Mouse (Mus musculus): ENCODE measurements around the gene Ttll4. TPM values are rescaled to one million over a fixed set of nuclear protein-coding genes. Genes with fewer than 3 reads are reported as not detected.
A peak's percentile ranks its signal among the peaks of the same experiment; 100 is the strongest.

The Ttll4 gene
- polyA plus RNA-seq, 1 experiment = 137 TPM

- no peak for TF ChIP-seq POLR2A (IDR thresholded peaks at IDR 0.05; ENCODE audit: insufficient read depth, low read depth, low read length)
- no peak for TF ChIP-seq CTCF (IDR thresholded peaks at IDR 0.05; ENCODE audit: insufficient read depth, low read depth, low read length)
- Histone ChIP-seq H3K4me3 (ENCODE audit: insufficient read depth, low read depth, low read length) (no peak overlapping the region), H3K4me1 (ENCODE audit: control insufficient read depth, insufficient read depth, low read length) (no peaks in the 10 kb centered on the region), H3K27ac (ENCODE audit: insufficient read depth, low read depth, low read length) (no peak overlapping the region)
- 91% methylated on average over 6 of the region's 6 CpGs for WGBS
Measured at GRCm38 (mm10) chr1:74702142-74702553, 40.6 kb downstream of the Ttll4 start.

DNA sequence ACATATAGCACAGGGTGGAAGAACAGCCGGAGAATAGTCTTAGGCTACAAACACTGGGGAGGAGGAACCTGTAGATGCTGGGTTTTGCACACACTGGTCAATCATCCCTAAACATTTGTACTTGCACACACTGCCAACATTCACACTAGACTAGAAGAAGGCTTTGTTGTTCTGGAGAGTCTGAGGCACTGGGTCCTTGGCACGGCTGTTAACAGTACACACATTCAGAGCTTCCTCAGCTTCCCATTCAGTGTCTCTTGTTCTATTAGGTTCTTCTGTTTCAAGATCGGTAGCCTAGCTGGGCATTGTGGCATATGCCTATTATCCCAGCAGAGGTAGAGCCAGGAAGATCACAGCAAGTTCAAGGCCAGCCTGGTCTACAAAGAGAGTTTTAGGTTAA is 42.6 kb downstream of the Ttll4 start:
- Histone ChIP-seq H3K4me3 (ENCODE audit: insufficient read depth, low read depth, low read length) (no peak overlapping the region), H3K4me1 (ENCODE audit: control insufficient read depth, insufficient read depth, low read length) (no peaks in the 10 kb centered on the region), H3K27ac (ENCODE audit: insufficient read depth, low read depth, low read length) (no peak overlapping the region)
- TF ChIP-seq CTCF (IDR thresholded peaks at IDR 0.05; ENCODE audit: insufficient read depth, low read depth, low read length) (no peak), POLR2A (IDR thresholded peaks at IDR 0.05; ENCODE audit: insufficient read depth, low read depth, low read length) (no peak)
- 57% methylated on average over 3 of the region's 3 CpGs for WGBS

- no peak for TF ChIP-seq POLR2A (IDR thresholded peaks at IDR 0.05; ENCODE audit: insufficient read depth, low read depth, low read length)
- TF ChIP-seq CTCF (IDR thresholded peaks at IDR 0.05; ENCODE audit: insufficient read depth, low read depth, low read length) = no peak
- H3K4me1 ChIP-seq (ENCODE audit: control insufficient read depth, insufficient read depth, low read length) = no peaks in the 10 kb centered on the region
- no peak overlapping the region for H3K4me3 ChIP-seq (ENCODE audit: insufficient read depth, low read depth, low read length)
- H3K27ac ChIP-seq (ENCODE audit: insufficient read depth, low read depth, low read length) = no peak overlapping the region
- WGBS = 86% methylated on average over 5 of the region's 5 CpGs
Measured at GRCm38 (mm10) chr1:74705016-74705415, 43.5 kb downstream of the Ttll4 start.

GRCm38 (mm10) chr1:74709566-74709965 is 48.0 kb downstream of the Ttll4 start:
- 50% methylated on average over 6 of the region's 6 CpGs for WGBS
- peaks cover 11% of the 10 kb centered on the region for H3K4me1 ChIP-seq (ENCODE audit: control insufficient read depth, insufficient read depth, low read length)
- TF ChIP-seq CTCF (IDR thresholded peaks at IDR 0.05; ENCODE audit: insufficient read depth, low read depth, low read length) = no peak
- TF ChIP-seq POLR2A (IDR thresholded peaks at IDR 0.05; ENCODE audit: insufficient read depth, low read depth, low read length) = no peak

DNA sequence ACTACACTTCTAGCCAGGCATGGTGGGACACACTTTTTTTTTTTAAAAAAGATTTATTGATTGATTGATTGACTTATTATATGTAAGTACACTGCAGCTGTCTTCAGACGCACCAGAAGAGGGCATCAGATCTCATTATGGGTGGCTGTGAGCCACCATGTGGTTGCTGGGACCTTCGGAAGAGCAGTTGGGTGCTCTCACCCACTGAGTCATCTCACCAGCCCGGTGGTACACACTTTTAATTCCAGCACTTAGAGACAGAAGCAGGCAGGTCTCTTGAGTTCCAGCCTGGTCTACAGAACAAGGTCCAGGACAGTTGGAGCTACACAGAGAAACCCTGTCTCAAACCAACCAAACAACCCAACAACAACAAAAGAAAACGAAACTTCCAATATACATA is 50.5 kb downstream of the Ttll4 start:
- H3K4me1 ChIP-seq (ENCODE audit: control insufficient read depth, insufficient read depth, low read length) = peaks cover 11% of the 10 kb centered on the region
- 75% methylated on average over 4 of the region's 4 CpGs for WGBS

More at GRCm38 (mm10) chr1:74709566-74709965, 48.0 kb downstream of the Ttll4 start:
- H3K4me3 ChIP-seq (ENCODE audit: insufficient read depth, low read depth, low read length) = no peak overlapping the region
- H3K27ac ChIP-seq (ENCODE audit: insufficient read depth, low read depth, low read length) = no peak overlapping the region

DNA sequence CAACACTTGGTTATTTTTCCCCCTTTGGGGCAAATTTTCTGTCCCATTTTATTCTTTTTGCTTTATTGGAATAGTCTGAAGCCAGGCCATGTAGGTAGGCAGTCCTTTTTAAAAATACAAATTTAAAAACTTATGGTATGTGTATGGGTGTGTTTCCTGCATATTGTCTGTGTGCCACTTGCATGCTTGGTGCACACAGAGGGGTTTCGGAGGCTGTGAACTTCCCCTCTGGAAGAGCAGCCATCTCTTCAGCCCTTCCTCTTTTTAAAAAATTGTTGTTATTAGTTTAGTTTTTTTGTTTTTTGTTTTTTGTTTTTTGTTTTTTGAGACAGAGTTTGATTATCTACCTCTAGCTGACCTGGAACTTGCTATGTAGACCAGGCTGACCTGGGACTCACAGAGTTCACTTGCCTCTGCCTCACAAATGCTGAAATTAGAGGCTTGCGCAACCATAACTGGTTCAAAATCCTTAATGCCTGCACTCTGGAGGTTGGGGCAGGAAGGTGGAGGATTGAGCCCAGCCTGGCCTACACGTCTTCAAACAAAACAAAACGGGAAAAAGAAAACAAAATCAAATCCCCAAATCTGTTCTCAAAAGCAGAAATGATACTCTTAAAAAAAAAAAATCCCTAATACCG is 51.0 kb downstream of the Ttll4 start:
- 64% methylated on average over 5 of the region's 5 CpGs for WGBS
- TF ChIP-seq CTCF (IDR thresholded peaks at IDR 0.05; ENCODE audit: insufficient read depth, low read depth, low read length) = no peak
- no peak for TF ChIP-seq POLR2A (IDR thresholded peaks at IDR 0.05; ENCODE audit: insufficient read depth, low read depth, low read length)
- Histone ChIP-seq H3K4me3 (ENCODE audit: insufficient read depth, low read depth, low read length) (no peak overlapping the region), H3K27ac (ENCODE audit: insufficient read depth, low read depth, low read length) (no peak overlapping the region), H3K4me1 (ENCODE audit: control insufficient read depth, insufficient read depth, low read length) (peaks cover 11% of the 10 kb centered on the region)

More for the DNA sequence above, 50.5 kb downstream of the Ttll4 start:
- Histone ChIP-seq H3K4me3 (ENCODE audit: insufficient read depth, low read depth, low read length) (no peak overlapping the region), H3K27ac (ENCODE audit: insufficient read depth, low read depth, low read length) (no peak overlapping the region)
- TF ChIP-seq CTCF (IDR thresholded peaks at IDR 0.05; ENCODE audit: insufficient read depth, low read depth, low read length) = no peak

- Histone ChIP-seq H3K4me1 (ENCODE audit: control insufficient read depth, insufficient read depth, low read length) (peaks cover 11% of the 10 kb centered on the region), H3K27ac (ENCODE audit: insufficient read depth, low read depth, low read length) (no peak within 1 kb of the TSS), H3K4me3 (ENCODE audit: insufficient read depth, low read depth, low read length) (peak within 1 kb of the TSS; percentile 52)
- TF ChIP-seq CTCF (IDR thresholded peaks at IDR 0.05; ENCODE audit: insufficient read depth, low read depth, low read length) (no peak), POLR2A (IDR thresholded peaks at IDR 0.05; ENCODE audit: insufficient read depth, low read depth, low read length) (no peak)
- 5% methylated on average over 35 of the region's 35 CpGs for WGBS
Measured at GRCm38 (mm10) chr1:74713099-74713858, 51.7 kb downstream of the Ttll4 start, which contains the start of gene Cyp27a1. Gene Cyp27a1, plus strand, starts transcription at chr1:74713574.

DNA sequence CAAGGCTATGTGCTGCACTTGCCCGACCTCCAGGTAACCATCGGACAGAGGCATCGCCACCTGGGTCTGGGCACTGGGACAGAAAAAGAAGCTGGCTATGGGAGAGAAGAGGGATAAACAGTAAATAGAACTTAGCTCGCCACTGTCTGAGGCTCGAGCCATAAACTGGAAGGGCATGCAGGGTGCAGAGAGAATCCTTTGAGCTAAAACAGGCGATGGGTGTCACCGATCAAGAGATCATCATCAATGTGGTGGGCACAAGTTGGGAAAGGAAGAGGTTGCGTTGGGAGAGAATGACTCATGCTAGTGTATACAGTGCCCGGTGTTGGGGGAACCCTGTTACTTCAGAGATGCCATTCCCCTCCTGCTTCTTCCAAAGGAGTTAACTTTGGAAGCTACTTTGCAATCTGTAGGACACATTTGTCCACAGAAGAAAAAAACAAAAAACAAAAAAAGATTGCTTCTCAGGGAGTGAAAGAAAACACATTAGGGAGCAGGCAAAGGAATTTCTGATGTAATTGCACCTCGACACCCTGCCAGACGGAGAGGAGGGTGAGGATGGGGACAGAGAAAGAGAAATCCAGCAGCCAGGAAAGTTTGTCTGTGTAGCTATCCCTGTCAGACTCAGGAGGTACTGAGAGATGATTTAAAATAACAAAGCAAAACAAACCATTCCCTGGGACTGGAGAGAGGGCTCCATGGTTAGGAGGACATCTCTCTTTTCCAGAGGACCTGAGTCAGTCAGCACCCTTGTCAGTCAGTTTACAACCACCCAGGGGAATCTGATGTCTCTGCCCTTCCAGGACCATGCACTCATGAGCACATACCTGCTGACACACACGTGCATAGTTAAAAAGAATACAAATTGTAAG is 52.5 kb downstream of the Ttll4 start:
- peak overlapping the region; percentile 52 for H3K4me3 ChIP-seq (ENCODE audit: insufficient read depth, low read depth, low read length)
- TF ChIP-seq CTCF (IDR thresholded peaks at IDR 0.05; ENCODE audit: insufficient read depth, low read depth, low read length) = no peak
- TF ChIP-seq POLR2A (IDR thresholded peaks at IDR 0.05; ENCODE audit: insufficient read depth, low read depth, low read length) = no peak
- peaks cover 11% of the 10 kb centered on the region for H3K4me1 ChIP-seq (ENCODE audit: control insufficient read depth, insufficient read depth, low read length)
- WGBS = 16% methylated on average over 12 of the region's 12 CpGs
- no peak overlapping the region for H3K27ac ChIP-seq (ENCODE audit: insufficient read depth, low read depth, low read length)

Data from olfactory bulb, adult 2 months (tissue).